Mouse (Mus musculus) stomach, embryonic 16.5 days (tissue): ENCODE measurements around the gene Rabac1. TPM values are rescaled to one million over a fixed set of nuclear protein-coding genes. Genes with fewer than 3 reads are reported as not detected.

Experiments used
- ATAC-seq: fragments of 200-750 bp; cut with Nextera tagmentation; 2 replicates; pipeline ENCODE4 v1.8.0; 2017; ENCODE audit warnings: moderate number of reproducible peaks, moderate TSS enrichment; ENCODE audit not compliant: insufficient read depth, low FRiP score
- H3K27ac ChIP-seq: fragments of 300-500 bp; sonication (generic); 2 replicates; pipeline ENCODE4 v1.5.1; 2014; ENCODE audit warnings: low read length
- H3K27me3 ChIP-seq: fragments of 300-500 bp; sonication (generic); 2 replicates; pipeline ENCODE4 v1.6.1; 2014; ENCODE audit warnings: low read length, control low read depth, mixed read lengths; ENCODE audit not compliant: control insufficient read depth, insufficient read depth
- H3K36me3 ChIP-seq: fragments of 300-500 bp; sonication (generic); 2 replicates; pipeline ENCODE4 v1.6.1; 2014; ENCODE audit warnings: low read length; ENCODE audit not compliant: control insufficient read depth, insufficient read depth
- H3K4me1 ChIP-seq: fragments of 300-500 bp; sonication (generic); 2 replicates; pipeline ENCODE4 v1.6.1; 2014; ENCODE audit warnings: low read length, control low read depth, mixed read lengths; ENCODE audit not compliant: control insufficient read depth, insufficient read depth
- H3K4me2 ChIP-seq: fragments of 300-500 bp; sonication (generic); 2 replicates; pipeline ENCODE4 v1.6.1; 2014; ENCODE audit warnings: low read depth, low read length, mixed read lengths
- H3K4me3 ChIP-seq: fragments of 300-500 bp; sonication (generic); replicated peaks from 2 replicates; pipeline ENCODE4 v1.5.1; 2014; ENCODE audit warnings: mild to moderate bottlenecking, low read length
- H3K9ac ChIP-seq: fragments of 300-500 bp; sonication (generic); 2 replicates; pipeline ENCODE4 v1.6.1; 2014; ENCODE audit warnings: low read length
- H3K9me3 ChIP-seq: fragments of 300-500 bp; sonication (generic); replicated peaks from 2 replicates; pipeline ENCODE4 v1.6.1; 2016; ENCODE audit warnings: low read length, control low read depth; ENCODE audit not compliant: control insufficient read depth
- WGBS: fragments of 180-500 bp; shearing (Covaris S2); extraction: QIAGEN DNeasy Blood & Tissue Kit; methylation state at CpG from one replicate; pipeline ENCODE4 v1.1.7; 2014; 5-methylcytosine and 5-hydroxymethylcytosine counted together
- polyA plus RNA-seq: library from polyadenylated mRNA; unstranded; fragments of >200 nt; fragmentation: Nextera tagmentation; extraction: Ambion mirVana; gene quantifications from 2 replicates; pipeline ENCODE4 v1.2.1, GENCODE M21; 2015

Gene Rabac1
- polyA plus RNA-seq, 1 experiment from 2014 or later, result 186 TPM

DNA sequence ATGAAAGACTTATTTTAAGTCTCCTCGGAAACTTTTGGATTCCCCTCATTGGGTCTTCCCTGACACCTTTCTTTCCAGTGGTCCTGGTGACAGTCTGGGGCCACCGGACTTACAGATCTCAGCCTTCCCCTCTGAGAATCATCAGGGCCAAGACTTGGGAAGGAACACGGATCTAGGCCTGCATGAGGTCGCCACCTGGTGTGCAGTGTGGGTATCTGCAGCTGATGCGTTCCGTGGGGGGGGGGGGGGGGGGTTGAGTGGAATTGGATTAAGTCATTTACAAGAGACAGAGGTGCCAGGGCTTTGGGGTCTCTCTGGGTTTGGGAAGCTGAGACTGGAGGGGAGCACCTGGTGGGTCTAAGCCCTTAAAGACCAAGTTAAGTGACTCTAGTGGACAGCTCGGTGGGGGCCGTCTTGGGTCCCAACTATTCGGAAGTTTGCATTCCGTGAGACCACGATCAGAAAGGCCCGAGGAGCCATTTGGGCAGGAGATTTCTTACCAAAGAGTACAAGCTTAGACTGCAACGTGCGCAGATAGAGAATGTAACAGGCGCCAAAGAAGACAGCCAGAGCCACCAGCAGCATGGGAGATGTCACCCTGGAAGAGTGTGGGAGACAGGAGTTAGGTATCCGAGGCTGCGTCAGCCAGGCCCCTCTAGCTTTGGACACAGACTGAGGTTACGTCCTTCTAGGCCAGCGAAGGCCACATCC is 1.1 kb downstream of the Rabac1 start:
- Histone ChIP-seq H3K9me3 (no peaks in the 10 kb centered on the region), H3K27me3 (no peaks in the 10 kb centered on the region), H3K4me2 (peak overlapping the region; percentile 90), H3K9ac (peak overlapping the region; percentile 92), H3K4me3 (peak overlapping the region; percentile 89), H3K27ac (peak overlapping the region; percentile 89), H3K4me1 (peaks cover 10% of the 10 kb centered on the region; the same call in 1 of the 2 replicates), H3K36me3 (peaks cover 8% of the 10 kb centered on the region; the same call in 1 of the 2 replicates)
- 7% methylated on average over 19 of the region's 19 CpGs for WGBS
- ATAC-seq, result no peak

DNA sequence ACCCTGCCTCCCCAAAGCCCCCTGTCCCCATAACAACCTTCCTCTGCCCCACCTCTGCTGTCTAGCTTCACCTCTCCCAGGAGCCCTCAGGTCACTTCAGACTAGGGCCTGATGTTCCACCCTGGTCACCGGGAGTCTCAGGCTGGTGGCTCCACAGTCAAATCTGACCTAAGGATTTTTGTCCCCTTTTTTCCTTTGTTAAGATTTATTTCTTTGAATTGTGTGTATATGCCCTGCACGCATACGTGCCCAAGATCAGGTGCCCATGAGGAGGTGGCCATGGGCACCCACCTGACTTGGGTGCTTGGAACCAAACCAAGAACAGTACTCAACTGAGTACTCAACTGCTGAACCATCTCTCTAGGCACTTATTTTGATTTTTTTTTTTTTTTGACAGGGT is 2.2 kb downstream of the Rabac1 start:
- no peak overlapping the region for H3K27ac ChIP-seq
- ATAC-seq, result no peak
- WGBS, result 97% methylated on average over 3 of the region's 3 CpGs
- H3K9me3 ChIP-seq, result no peaks in the 10 kb centered on the region
- peaks cover 10% of the 10 kb centered on the region; the same call in 1 of the 2 replicates for H3K4me1 ChIP-seq
- peaks cover 8% of the 10 kb centered on the region; the same call in 1 of the 2 replicates for H3K36me3 ChIP-seq
- H3K27me3 ChIP-seq, result no peaks in the 10 kb centered on the region
- no peak overlapping the region for H3K4me2 ChIP-seq
- no peak overlapping the region for H3K4me3 ChIP-seq
- no peak overlapping the region for H3K9ac ChIP-seq

GRCm38 (mm10) chr7:24969805-24970204 is 2.7 kb downstream of the Rabac1 start:
- WGBS, result 82% methylated on average over 12 of the region's 12 CpGs
- no peak overlapping the region for H3K9ac ChIP-seq

DNA sequence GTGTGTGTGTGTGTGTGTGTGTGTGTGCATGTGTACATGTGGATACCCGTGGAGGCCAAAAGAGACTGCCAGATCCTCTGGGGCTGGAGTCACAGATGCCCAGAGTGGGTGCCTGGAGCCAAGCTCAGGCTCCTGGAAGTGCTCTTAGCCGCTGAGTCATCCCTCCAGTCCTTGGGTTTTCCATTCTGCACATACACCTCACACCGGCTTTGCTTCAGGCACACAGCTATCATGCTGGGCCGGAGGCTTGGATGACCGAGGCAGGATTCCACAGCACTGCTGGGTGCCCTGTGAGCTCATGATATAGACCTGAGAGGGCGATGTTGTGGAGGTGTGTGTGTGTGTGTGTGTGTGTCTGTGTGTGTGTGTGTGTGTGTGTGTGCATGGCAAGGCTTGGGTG is 4.1 kb downstream of the Rabac1 start:
- Histone ChIP-seq H3K36me3 (peaks cover 8% of the 10 kb centered on the region; the same call in 1 of the 2 replicates), H3K27ac (no peak overlapping the region), H3K27me3 (no peaks in the 10 kb centered on the region), H3K4me2 (no peak overlapping the region), H3K9me3 (no peaks in the 10 kb centered on the region), H3K4me3 (no peak overlapping the region), H3K9ac (no peak overlapping the region), H3K4me1 (peaks cover 10% of the 10 kb centered on the region; the same call in 1 of the 2 replicates)
- 73% methylated on average over 6 of the region's 6 CpGs for WGBS
- ATAC-seq, result no peak

More at GRCm38 (mm10) chr7:24969805-24970204, 2.7 kb downstream of the Rabac1 start:
- Histone ChIP-seq H3K27ac (no peak overlapping the region), H3K9me3 (no peaks in the 10 kb centered on the region), H3K4me1 (peaks cover 10% of the 10 kb centered on the region; the same call in 1 of the 2 replicates), H3K27me3 (no peaks in the 10 kb centered on the region), H3K4me3 (no peak overlapping the region), H3K36me3 (peaks cover 8% of the 10 kb centered on the region; the same call in 1 of the 2 replicates), H3K4me2 (no peak overlapping the region)
- no peak for ATAC-seq

GRCm38 (mm10) chr7:24967966-24968365 is 4.6 kb downstream of the Rabac1 start:
- Histone ChIP-seq H3K4me3 (no peak overlapping the region), H3K36me3 (peaks cover 8% of the 10 kb centered on the region; the same call in 1 of the 2 replicates), H3K9ac (no peak overlapping the region), H3K27me3 (no peaks in the 10 kb centered on the region), H3K4me2 (no peak overlapping the region), H3K27ac (no peak overlapping the region), H3K9me3 (no peaks in the 10 kb centered on the region), H3K4me1 (peaks cover 10% of the 10 kb centered on the region; the same call in 1 of the 2 replicates)
- ATAC-seq, result no peak
- WGBS, result 81% methylated on average over 8 of the region's 8 CpGs

- Histone ChIP-seq H3K4me1 (no peaks in the 10 kb centered on the region), H3K9ac (no peak overlapping the region), H3K4me3 (no peak overlapping the region), H3K27ac (no peak overlapping the region), H3K36me3 (peaks cover 3% of the 10 kb centered on the region; the same call in 1 of the 2 replicates), H3K4me2 (no peak overlapping the region), H3K27me3 (no peaks in the 10 kb centered on the region), H3K9me3 (no peaks in the 10 kb centered on the region)
- 8% methylated on average over 5 of the region's 5 CpGs for WGBS
- no peak for ATAC-seq
These were observed 7.5 kb downstream of the Rabac1 start for GRCm38 (mm10) chr7:24964897-24965535.

- H3K4me1 ChIP-seq, result no peaks in the 10 kb centered on the region
- H3K9me3 ChIP-seq, result no peaks in the 10 kb centered on the region
- 61% methylated on average over 2 of the region's 2 CpGs for WGBS
- ATAC-seq, result no peak
- H3K4me2 ChIP-seq, result no peak overlapping the region
- H3K36me3 ChIP-seq, result no peaks in the 10 kb centered on the region
- H3K4me3 ChIP-seq, result no peak overlapping the region
- H3K27ac ChIP-seq, result no peak overlapping the region
- H3K27me3 ChIP-seq, result no peaks in the 10 kb centered on the region
- H3K9ac ChIP-seq, result no peak overlapping the region
These were observed 8.3 kb downstream of the Rabac1 start for GRCm38 (mm10) chr7:24964288-24964687.

DNA sequence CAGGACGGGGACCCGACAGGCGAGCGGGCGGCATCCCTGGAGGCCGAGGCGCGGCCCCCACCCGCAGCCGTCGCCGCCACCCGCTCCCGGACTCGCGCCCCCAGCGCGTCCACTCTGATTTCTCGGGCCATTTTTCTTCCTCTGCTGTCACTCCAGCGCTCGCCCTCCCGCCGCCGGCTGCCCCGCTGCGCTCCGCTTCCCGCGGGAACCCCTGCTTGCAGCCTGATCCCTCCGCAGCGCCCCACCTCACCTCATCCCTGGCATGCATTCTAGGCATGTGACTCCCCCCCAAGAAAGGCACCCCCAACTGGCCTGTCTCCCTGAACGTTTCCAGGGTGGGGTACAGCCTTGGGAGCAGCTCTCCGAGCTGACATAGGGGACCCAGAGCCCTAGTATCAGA is 17.3 kb downstream of the Rabac1 start:
- Histone ChIP-seq H3K27me3 (peaks cover 63% of the 10 kb centered on the region), H3K27ac (no peak overlapping the region), H3K4me2 (peak overlapping the region; percentile 75), H3K9me3 (no peaks in the 10 kb centered on the region), H3K4me1 (peaks cover 4% of the 10 kb centered on the region; the same call in 1 of the 2 replicates), H3K36me3 (no peaks in the 10 kb centered on the region), H3K9ac (peak overlapping the region; percentile 63), H3K4me3 (peak overlapping the region; percentile 49)
- ATAC-seq, result no peak
- 3% methylated on average over 28 of the region's 33 CpGs for WGBS

DNA sequence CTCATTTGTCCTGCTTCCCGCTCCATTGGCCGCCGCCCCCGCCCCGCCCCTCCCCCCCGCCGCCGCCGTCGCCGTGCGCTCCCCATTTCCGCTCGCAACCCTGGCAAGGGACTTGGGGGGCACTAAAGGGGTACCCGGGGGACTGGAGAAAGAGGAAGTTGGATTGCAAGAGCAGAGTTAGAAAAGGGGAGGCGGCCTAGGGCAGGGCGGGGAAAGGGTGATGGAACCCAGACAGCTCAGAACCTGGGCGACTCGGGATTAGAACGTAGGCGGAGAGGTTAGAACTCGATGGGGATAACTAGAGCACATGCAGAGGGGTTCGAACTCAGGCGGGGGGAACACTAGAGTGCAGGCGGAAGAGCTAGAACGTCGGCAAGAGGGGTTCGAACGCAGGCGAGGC is 18.1 kb downstream of the Rabac1 start:
- no peaks in the 10 kb centered on the region for H3K9me3 ChIP-seq
- H3K27me3 ChIP-seq, result peaks cover 71% of the 10 kb centered on the region
- 2% methylated on average over 26 of the region's 30 CpGs for WGBS
- H3K36me3 ChIP-seq, result no peaks in the 10 kb centered on the region
- H3K27ac ChIP-seq, result no peak overlapping the region
- peak overlapping the region; percentile 75 for H3K4me2 ChIP-seq
- H3K4me3 ChIP-seq, result peak overlapping the region; percentile 49
- peaks cover 4% of the 10 kb centered on the region; the same call in 1 of the 2 replicates for H3K4me1 ChIP-seq
- peak overlapping the region; percentile 63 for H3K9ac ChIP-seq
- ATAC-seq, result 0 out of 2 replicates have a peak, but pooled peaks have one; percentile 9
